ENCODE assay signal across 8 mouse cellular contexts in the genomic region with DNA sequence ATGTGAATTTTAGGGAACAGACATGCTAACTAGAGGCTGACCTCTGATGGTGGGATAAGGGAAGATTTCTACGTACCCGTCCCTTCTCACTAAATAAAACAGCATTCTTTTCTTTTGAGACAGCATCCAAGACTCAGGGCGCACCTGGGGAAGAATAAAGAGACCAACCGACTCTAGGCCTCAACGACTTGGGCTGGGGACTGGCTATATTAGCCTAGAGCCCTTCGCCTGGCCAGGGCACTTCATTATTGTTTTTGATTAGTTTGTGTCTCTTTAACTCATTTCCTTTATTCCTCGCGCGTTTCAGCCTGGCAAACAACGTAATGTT. TPM values are rescaled to one million over a fixed set of nuclear protein-coding genes. Genes with fewer than 3 reads are reported as not detected.
DNase-seq lines count a peak whose midpoint lies in the region; ATAC-seq and TF ChIP-seq lines count a peak whose summit lies in the region.

No protein-coding gene starts in this region.

- H3K27me3 ChIP-seq in cerebellum, adult 2 months (ENCODE audit: control insufficient read depth, insufficient read depth, low read length) = no peaks in the 10 kb centered on the region
- H3K27me3 ChIP-seq in spleen, adult 2 months (ENCODE audit: control insufficient read depth, insufficient read depth, low read length) = peaks cover 9% of the 10 kb centered on the region
- H3K27me3 ChIP-seq in limb, embryonic 15.5 days = no peaks in the 10 kb centered on the region
- no peaks in the 10 kb centered on the region for H3K27me3 ChIP-seq in stomach, embryonic 15.5 days (replicated peaks)

- no peak for TF ChIP-seq POLR2A in cerebellum, adult 2 months (IDR thresholded peaks at IDR 0.05; ENCODE audit: borderline replicate concordance, insufficient read depth, low read length)
- TF ChIP-seq POLR2A in spleen, adult 2 months (IDR thresholded peaks at IDR 0.05; ENCODE audit: low read depth, low read length) = no peak

- DNase-seq in cerebellum, adult 2 months = no peak
- DNase-seq in cerebellum, postnatal 14 days = no peak
- DNase-seq in spleen, adult 2 months (ENCODE audit: low read depth in 1 of 2, low spot score in 2 of 2) = no peak
- DNase-seq in spleen, adult 18-20 months = no peak
- no peak for DNase-seq in yolk sac, embryonic 10.5 days (ENCODE audit: low spot score)
- DNase-seq in adrenal gland, postnatal 4 days (ENCODE audit: low spot score in 2 of 2) = no peak

- H3K4me1 ChIP-seq in cerebellum, adult 2 months (ENCODE audit: control insufficient read depth, insufficient read depth, low read length) = no peaks in the 10 kb centered on the region; the same call in 1 of the 2 replicates
- peaks cover 5% of the 10 kb centered on the region; the same call in 1 of the 2 replicates for H3K4me1 ChIP-seq in spleen, adult 2 months (ENCODE audit: control insufficient read depth, insufficient read depth, insufficient read length)
- H3K4me1 ChIP-seq in limb, embryonic 15.5 days = peaks cover 28% of the 10 kb centered on the region
- peaks cover 16% of the 10 kb centered on the region; the same call in 1 of the 2 replicates for H3K4me1 ChIP-seq in stomach, embryonic 15.5 days

- no peaks in the 10 kb centered on the region for H3K9me3 ChIP-seq in limb, embryonic 15.5 days
- no peaks in the 10 kb centered on the region for H3K9me3 ChIP-seq in stomach, embryonic 15.5 days

- H3K4me2 ChIP-seq in limb, embryonic 15.5 days = peak overlapping the region; percentile 47
- peak overlapping the region; percentile 69 for H3K4me2 ChIP-seq in stomach, embryonic 15.5 days

- 7% methylated on average over 10 of the region's 10 CpGs for WGBS in cerebellum, adult 2 months
- 26% methylated on average over 10 of the region's 10 CpGs for WGBS in spleen, adult 2 months
- WGBS in limb, embryonic 15.5 days = 18% methylated on average over 10 of the region's 10 CpGs
- 13% methylated on average over 10 of the region's 10 CpGs for WGBS in stomach, embryonic 15.5 days

- TF ChIP-seq CTCF in cerebellum, adult 2 months (IDR thresholded peaks at IDR 0.05; ENCODE audit: borderline replicate concordance, insufficient read depth, low read depth, low read length) = no peak
- no peak for TF ChIP-seq CTCF in spleen, adult 2 months (IDR thresholded peaks at IDR 0.05; ENCODE audit: extremely low read depth, insufficient read depth, insufficient read length, insufficient replicate concordance)

- peak; percentile 54; the same call in 1 of the 2 replicates for ATAC-seq in limb, embryonic 15.5 days (ENCODE audit: insufficient number of reproducible peaks, low FRiP score, low TSS enrichment, low read depth)
- ATAC-seq in stomach, embryonic 15.5 days (ENCODE audit: insufficient read depth, low FRiP score, low read depth) = peak; percentile 7; the same call in 1 of the 2 replicates

- H3K4me3 ChIP-seq in cerebellum, adult 2 months (replicated peaks; ENCODE audit: insufficient read depth, low read depth, low read length) = peak overlapping the region; percentile 74
- peak overlapping the region; percentile 39 for H3K4me3 ChIP-seq in spleen, adult 2 months (ENCODE audit: extremely low read depth, insufficient read depth, insufficient read length)
- peak overlapping the region; percentile 63 for H3K4me3 ChIP-seq in limb, embryonic 15.5 days
- H3K4me3 ChIP-seq in stomach, embryonic 15.5 days (replicated peaks) = peak overlapping the region; percentile 91

- H3K36me3 ChIP-seq in spleen, adult 2 months (ENCODE audit: control insufficient read depth, insufficient read depth, low read length) = no peaks in the 10 kb centered on the region
- H3K36me3 ChIP-seq in limb, embryonic 15.5 days = no peaks in the 10 kb centered on the region
- no peaks in the 10 kb centered on the region for H3K36me3 ChIP-seq in stomach, embryonic 15.5 days

- peak overlapping the region; percentile 91 for H3K9ac ChIP-seq in limb, embryonic 15.5 days
- H3K9ac ChIP-seq in stomach, embryonic 15.5 days = peak overlapping the region; percentile 94; the same call in 1 of the 2 replicates

- H3K27ac ChIP-seq in cerebellum, adult 2 months (ENCODE audit: insufficient read depth, low read length) = peak overlapping the region; percentile 63
- H3K27ac ChIP-seq in spleen, adult 2 months (ENCODE audit: insufficient read depth, low read length) = no peak overlapping the region
- peak overlapping the region; percentile 91; the same call in 1 of the 2 replicates for H3K27ac ChIP-seq in limb, embryonic 15.5 days
- no peak overlapping the region for H3K27ac ChIP-seq in stomach, embryonic 15.5 days

RNA-seq across cellular contexts. Expression of a gene that starts 0.3 kb away (rescaled TPM):
- 34.6 and 37.5 TPM in 2 replicates for polyA plus RNA-seq in cerebellum, adult 2 months (2012; rRNA removed)
- polyA plus RNA-seq in spleen, adult 2 months (2012; rRNA removed) = 6.8 and 8.8 TPM in 2 replicates
- 24.8 and 26.1 TPM in 2 replicates for polyA plus RNA-seq in limb, embryonic 15.5 days (2015; fragmentation: Nextera tagmentation; extraction: Ambion mirVana)
- 23.1 and 29.6 TPM in 2 replicates for polyA plus RNA-seq in stomach, embryonic 15.5 days (2015; fragmentation: Nextera tagmentation; extraction: Ambion mirVana)
- total RNA-seq in adrenal gland, postnatal 4 days (2021) = 10 to 100 TPM; 63.2 to 64.9 TPM

Comparison
In these comparisons a context has a peak if more than half of its experiments do, and no peak if none do; other contexts are left out.
1. H3K27ac ChIP-seq: peak in cerebellum, adult 2 months (single experiment) and limb, embryonic 15.5 days (single experiment); none in spleen, adult 2 months (single experiment) and stomach, embryonic 15.5 days (single experiment).
2. H3K4me3 ChIP-seq: peak in every context shown above with its lines; median percentile 91 in stomach, embryonic 15.5 days; 74 in cerebellum, adult 2 months; 63 in limb, embryonic 15.5 days; 39 in spleen, adult 2 months.